Mouse (Mus musculus) left cerebral cortex, postnatal 36 days (tissue): ENCODE measurements around the gene 1700017N19Rik. TPM values are rescaled to one million over a fixed set of nuclear protein-coding genes. Genes with fewer than 3 reads are reported as not detected.

Source experiments
- DNase-seq, 2 experiments: peaks; one replicate each; pipeline ENCODE4 v3.0.0; 2021 to 2022; ENCODE audit warnings: low spot score in 2 of 2, mixed read lengths in 1 of 2
- intact Hi-C: fragments of 180-260 bp; cut with DNase I; formaldehyde crosslinking; loops from one replicate; pipeline ENCODE4 v1.15.1; 2025
- total RNA-seq, 2 experiments: library from RNA; stranded (reverse); gene quantifications; 2 replicates each; pipeline ENCODE4 v1.2.3; 2021

Gene 1700017N19Rik
- total RNA-seq, 2 experiments from 2014 or later, result not detected

- no peak for DNase-seq
- intact Hi-C loops, result no loop called here
Observed at GRCm38 (mm10) chr10:100645331-100645935, 55.1 kb downstream of the 1700017N19Rik start.

DNA sequence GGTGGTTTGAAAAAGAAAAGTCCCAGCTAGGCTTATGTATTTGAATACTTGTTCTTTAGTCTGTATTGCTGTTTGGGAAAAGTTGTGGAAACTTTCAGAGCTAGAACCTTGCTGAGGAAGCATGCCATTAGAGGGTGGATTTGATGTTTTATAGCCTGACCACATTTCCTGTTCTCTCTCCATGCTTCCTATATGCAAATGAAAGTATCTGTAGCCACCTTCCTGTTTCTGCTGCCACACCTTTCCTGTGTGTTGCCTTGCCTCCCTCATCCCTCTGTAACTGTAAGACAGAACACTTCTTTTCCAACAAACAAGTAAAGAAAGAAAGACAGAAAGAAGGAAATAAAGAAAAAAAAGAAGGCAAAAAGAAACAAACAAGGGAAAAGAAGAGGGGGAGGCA is 63.9 kb downstream of the 1700017N19Rik start:
- no peak for DNase-seq
- intact Hi-C loops, result no loop called here

DNA sequence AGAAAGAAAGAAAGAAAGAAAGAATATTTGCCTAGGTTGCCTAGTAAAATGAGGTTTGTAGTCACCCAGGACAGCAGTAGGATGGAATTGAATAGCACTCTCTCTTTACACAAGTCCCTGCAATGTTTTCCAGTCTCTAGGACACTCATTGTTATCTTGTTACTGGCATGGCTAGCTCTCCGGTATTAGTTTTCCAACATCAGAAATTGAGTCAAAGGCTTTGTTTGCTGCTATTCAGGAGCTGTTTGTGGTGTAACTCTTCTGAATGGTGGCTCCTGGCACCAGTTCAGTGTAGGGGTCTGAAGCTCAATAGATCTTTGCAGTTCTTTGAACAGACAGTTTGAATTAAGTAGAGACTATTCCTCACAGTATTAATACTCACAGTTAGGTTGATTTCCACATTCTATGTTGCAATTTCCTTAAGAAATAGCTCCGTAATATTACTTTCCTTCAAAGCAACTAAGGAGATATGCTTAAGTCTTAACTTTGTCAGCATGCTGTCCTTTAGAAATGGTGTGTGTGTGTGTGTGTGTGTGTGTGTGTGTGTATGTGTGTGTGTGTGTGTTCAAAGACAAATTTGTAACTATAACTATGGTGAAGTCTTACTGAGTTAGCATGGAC is 71.8 kb downstream of the 1700017N19Rik start:
- no peak for DNase-seq
- intact Hi-C loops, result no loop called here

Other genes starting within 250 kb of the 1700017N19Rik start
- gene Gm4302, start 249.6 kb upstream of the 1700017N19Rik start, total RNA-seq, result not detected
- not detected for gene Gm4303, start 244.5 kb upstream of the 1700017N19Rik start, total RNA-seq
- gene Gm4305, start 239.4 kb upstream of the 1700017N19Rik start, total RNA-seq, result not detected
- gene Gm4307, start 229.1 kb upstream of the 1700017N19Rik start, total RNA-seq, result not detected
- not detected for gene Gm4312, start 207.9 kb upstream of the 1700017N19Rik start, total RNA-seq
- gene Tmtc3, start 103.1 kb upstream of the 1700017N19Rik start, total RNA-seq, result 10 to 100 TPM; 11.0 to 14.5 TPM
- gene Cep290, start 102.9 kb upstream of the 1700017N19Rik start, total RNA-seq, result 10 to 100 TPM; 14.0 to 16.4 TPM
- gene 4930430F08Rik, start 61 bp upstream of the 1700017N19Rik start, total RNA-seq, result 10 to 100 TPM; 19.0 to 20.8 TPM